Mouse (Mus musculus) heart, postnatal 0 days (tissue): ENCODE data around the gene Gsto1. TPM values are rescaled to one million over a fixed set of nuclear protein-coding genes. Genes with fewer than 3 reads are reported as not detected.

Experiments
- ATAC-seq: fragments of 200-750 bp; cut with Nextera tagmentation; 2 replicates; pipeline ENCODE4 v1.8.0; 2017; ENCODE audit warnings: low read depth, moderate number of reproducible peaks, moderate library complexity; ENCODE audit not compliant: insufficient read depth
- DNase-seq: peaks from one replicate; pipeline ENCODE4 v3.0.0-alpha.2; 2016; ENCODE audit warnings: low spot score
- H3K27ac ChIP-seq: fragments of 300-500 bp; sonication (generic); 2 replicates; pipeline ENCODE4 v1.5.1; 2014; ENCODE audit warnings: low read depth, mild to moderate bottlenecking
- H3K27me3 ChIP-seq: fragments of 300-500 bp; sonication (generic); 2 replicates; pipeline ENCODE4 v1.6.1; 2014; ENCODE audit warnings: low read length, mixed read lengths; ENCODE audit not compliant: control insufficient read depth, insufficient read depth
- H3K36me3 ChIP-seq: fragments of 300-500 bp; sonication (generic); replicated peaks from 2 replicates; pipeline ENCODE4 v1.6.1; 2014; ENCODE audit warnings: low read length, mixed read lengths; ENCODE audit not compliant: control insufficient read depth, insufficient read depth
- H3K4me1 ChIP-seq: fragments of 300-500 bp; sonication (generic); 2 replicates; pipeline ENCODE4 v1.6.1; 2014; ENCODE audit warnings: antibody characterized with exemption; ENCODE audit not compliant: control insufficient read depth, insufficient read depth
- H3K4me2 ChIP-seq: fragments of 300-500 bp; sonication (generic); 2 replicates; pipeline ENCODE4 v1.6.1; 2014; ENCODE audit warnings: low read depth, mild to moderate bottlenecking, low read length, moderate library complexity
- H3K4me3 ChIP-seq: fragments of 300-500 bp; sonication (generic); 2 replicates; pipeline ENCODE4 v1.5.1; 2014; ENCODE audit warnings: low read depth, low read length
- H3K9ac ChIP-seq: fragments of 300-500 bp; sonication (generic); replicated peaks from 2 replicates; pipeline ENCODE4 v1.6.1; 2014; ENCODE audit warnings: low read depth, low read length, mixed read lengths
- H3K9me3 ChIP-seq: fragments of 300-500 bp; sonication (generic); replicated peaks from 2 replicates; pipeline ENCODE4 v1.6.1; 2016; ENCODE audit warnings: low read length; ENCODE audit not compliant: control insufficient read depth
- CTCF ChIP-seq: IDR thresholded peaks from 2 replicates; pipeline ENCODE4 v1.5.1; 2016; ENCODE audit warnings: antibody characterized with exemption, control low read depth, low read depth
- EP300 ChIP-seq: IDR thresholded peaks from 2 replicates; pipeline ENCODE4 v1.6.1; 2016; ENCODE audit warnings: antibody characterized with exemption, low read depth
- WGBS: fragments of 180-500 bp; shearing (Covaris S2); extraction: QIAGEN DNeasy Blood & Tissue Kit; methylation state at CpG from one replicate; pipeline ENCODE4 v1.1.7; 2014; 5-methylcytosine and 5-hydroxymethylcytosine counted together
- polyA plus RNA-seq: library from polyadenylated mRNA; unstranded; fragments of >200 nt; fragmentation: Nextera tagmentation; extraction: Ambion mirVana; gene quantifications from 2 replicates; pipeline ENCODE4 v1.2.1, GENCODE M21; 2015
- total RNA-seq: library from RNA; depleted of rRNA; stranded (reverse); fragments of >200 nt; gene quantifications from 2 replicates; pipeline ENCODE4 v1.2.3, GENCODE M21; 2014; ENCODE audit warnings: low replicate concordance

Gene Gsto1
- total and polyA plus RNA-seq, 2 experiments from 2014 or later: 127 to 146 TPM

- ATAC-seq (no peak), DNase-seq (no peak)
- Histone ChIP-seq H3K36me3 (peaks cover 18% of the 10 kb centered on the region), H3K27me3 (no peaks in the 10 kb centered on the region), H3K9me3 (no peaks in the 10 kb centered on the region), H3K4me3 (peak overlapping the region; percentile 17; the same call in 1 of the 2 replicates), H3K27ac (peak overlapping the region; percentile 47), H3K9ac (no peak overlapping the region), H3K4me1 (peaks cover 47% of the 10 kb centered on the region), H3K4me2 (peak overlapping the region; percentile 41)
- TF ChIP-seq EP300: no peak
- TF ChIP-seq CTCF: no peak
- 54% methylated on average over 10 of the region's 10 CpGs for WGBS
These were observed 35.8 kb downstream of the Gsto1 start for GRCm38 (mm10) chr19:47890489-47891130.

- Histone ChIP-seq H3K4me1 (peaks cover 35% of the 10 kb centered on the region), H3K27ac (peak overlapping the region; percentile 47), H3K4me2 (no peak overlapping the region), H3K9me3 (no peaks in the 10 kb centered on the region), H3K4me3 (no peak overlapping the region), H3K9ac (no peak overlapping the region), H3K27me3 (no peaks in the 10 kb centered on the region), H3K36me3 (peaks cover 29% of the 10 kb centered on the region)
- TF ChIP-seq EP300: no peak
- TF ChIP-seq CTCF: no peak
- peak; percentile 65 for DNase-seq
- WGBS: 59% methylated on average over 11 of the region's 11 CpGs
- ATAC-seq: peak; percentile 68
These were observed 37.0 kb downstream of the Gsto1 start for GRCm38 (mm10) chr19:47891562-47892312.

GRCm38 (mm10) chr19:47893092-47893491, 38.3 kb downstream of the Gsto1 start:
- TF ChIP-seq EP300 (no peak), CTCF (no peak)
- ATAC-seq: no peak
- no peak overlapping the region for H3K27ac ChIP-seq
- H3K4me2 ChIP-seq: no peak overlapping the region
- no peaks in the 10 kb centered on the region for H3K9me3 ChIP-seq
- H3K4me1 ChIP-seq: peaks cover 29% of the 10 kb centered on the region
- peaks cover 43% of the 10 kb centered on the region for H3K36me3 ChIP-seq
- no peak overlapping the region for H3K9ac ChIP-seq
- DNase-seq: no peak
- no peak overlapping the region for H3K4me3 ChIP-seq
- WGBS: 91% methylated on average over 6 of the region's 6 CpGs
- H3K27me3 ChIP-seq: no peaks in the 10 kb centered on the region

GRCm38 (mm10) chr19:47898472-47899079, 43.8 kb downstream of the Gsto1 start:
- H3K36me3 ChIP-seq: peaks cover 58% of the 10 kb centered on the region
- no peak overlapping the region for H3K9ac ChIP-seq
- no peak for ATAC-seq
- no peaks in the 10 kb centered on the region for H3K27me3 ChIP-seq
- H3K27ac ChIP-seq: no peak overlapping the region
- 70% methylated on average over 8 of the region's 8 CpGs for WGBS
- peaks cover 24% of the 10 kb centered on the region for H3K4me1 ChIP-seq
- H3K4me2 ChIP-seq: no peak overlapping the region
- DNase-seq: no peak
- H3K9me3 ChIP-seq: no peaks in the 10 kb centered on the region
- no peak for TF ChIP-seq EP300
- no peak for TF ChIP-seq CTCF
- H3K4me3 ChIP-seq: no peak overlapping the region

GRCm38 (mm10) chr19:47900012-47900411, 45.2 kb downstream of the Gsto1 start:
- DNase-seq: no peak
- H3K4me1 ChIP-seq: peaks cover 28% of the 10 kb centered on the region
- WGBS: 61% methylated on average over 6 of the region's 6 CpGs
- H3K27ac ChIP-seq: no peak overlapping the region
- no peak for ATAC-seq
- H3K4me2 ChIP-seq: no peak overlapping the region
- peak; percentile 41 for TF ChIP-seq CTCF
- TF ChIP-seq EP300: no peak
- peaks cover 49% of the 10 kb centered on the region for H3K36me3 ChIP-seq
- H3K9ac ChIP-seq: no peak overlapping the region
- H3K4me3 ChIP-seq: no peak overlapping the region
- no peaks in the 10 kb centered on the region for H3K9me3 ChIP-seq
- no peaks in the 10 kb centered on the region for H3K27me3 ChIP-seq
